Mouse (Mus musculus) embryonic fibroblast, embryonic 13.5 days (primary cell): ENCODE data around the gene Cdh23.

Experiments
- CTCF ChIP-seq: IDR thresholded peaks from 2 replicates; pipeline ENCODE4 v1.5.1; 2011; ENCODE audit warnings: mild to moderate bottlenecking, control low read depth, low read length, moderate library complexity, borderline replicate concordance; ENCODE audit not compliant: insufficient read depth
- POLR2A ChIP-seq: IDR thresholded peaks from 2 replicates; pipeline ENCODE4 v1.6.1; 2011; ENCODE audit warnings: low read depth, mild to moderate bottlenecking, control low read depth, low read length, moderate library complexity

GRCm38 (mm10) chr10:60622836-60623235 is 73.5 kb downstream of the Cdh23 start:
- TF ChIP-seq CTCF (no peak), POLR2A (no peak)
